Mouse (Mus musculus) midbrain, postnatal 0 days (tissue): ENCODE measurements at regions not wholly inside any gene's neighbourhood (a gene's known extent, or its start where the extent isn't known, plus 50 kb on each side); places are given as distances from the start of the nearest gene placed in this dataset.

Experiments used
- ATAC-seq: fragments of 200-750 bp; cut with Nextera tagmentation; 2 replicates; pipeline ENCODE4 v1.8.0; 2017; ENCODE audit warnings: moderate number of reproducible peaks, mild to moderate bottlenecking, moderate TSS enrichment, moderate library complexity; ENCODE audit not compliant: low FRiP score
- DNase-seq: peaks from one replicate; pipeline ENCODE4 v3.0.0-alpha.2; 2015; ENCODE audit warnings: low spot score
- H3K27ac ChIP-seq: fragments of 300-500 bp; sonication (generic); 2 replicates; pipeline ENCODE4 v1.5.1; 2014; ENCODE audit warnings: low read depth, mild to moderate bottlenecking, low read length, mixed read lengths
- H3K27me3 ChIP-seq: fragments of 300-500 bp; sonication (generic); 2 replicates; pipeline ENCODE4 v1.6.1; 2014; ENCODE audit warnings: low read length, control low read depth, mixed read lengths; ENCODE audit not compliant: insufficient read depth
- H3K36me3 ChIP-seq: fragments of 300-500 bp; sonication (generic); 2 replicates; pipeline ENCODE4 v1.6.1; 2014; ENCODE audit warnings: low read length, control low read depth, mixed read lengths; ENCODE audit not compliant: insufficient read depth
- H3K4me1 ChIP-seq: fragments of 300-500 bp; sonication (generic); 2 replicates; pipeline ENCODE4 v1.6.1; 2014; ENCODE audit warnings: mild to moderate bottlenecking, control low read depth, antibody characterized with exemption, low read length, mixed read lengths; ENCODE audit not compliant: insufficient read depth
- H3K4me2 ChIP-seq: fragments of 300-500 bp; sonication (generic); 2 replicates; pipeline ENCODE4 v1.6.1; 2014; ENCODE audit warnings: low read depth, mild to moderate bottlenecking, low read length, mixed read lengths; ENCODE audit not compliant: poor library complexity, severe bottlenecking
- H3K4me3 ChIP-seq: fragments of 300-500 bp; sonication (generic); 2 replicates; pipeline ENCODE4 v1.5.1; 2014; ENCODE audit warnings: low read depth, mild to moderate bottlenecking, low read length, moderate library complexity
- H3K9ac ChIP-seq: fragments of 300-500 bp; sonication (generic); replicated peaks from 2 replicates; pipeline ENCODE4 v1.6.1; 2014; ENCODE audit warnings: mild to moderate bottlenecking, low read length, moderate library complexity, mixed read lengths; ENCODE audit not compliant: poor library complexity, severe bottlenecking
- H3K9me3 ChIP-seq: fragments of 300-500 bp; sonication (generic); 2 replicates; pipeline ENCODE4 v1.6.1; 2016; ENCODE audit warnings: low read length, control low read depth
- CTCF ChIP-seq: IDR thresholded peaks from 2 replicates; pipeline ENCODE4 v1.5.1; 2016; ENCODE audit warnings: antibody characterized with exemption, mild to moderate bottlenecking
- WGBS: fragments of 180-500 bp; shearing (Covaris S2); extraction: QIAGEN DNeasy Blood & Tissue Kit; methylation state at CpG from one replicate; pipeline ENCODE4 v1.1.7; 2014; 5-methylcytosine and 5-hydroxymethylcytosine counted together

DNA sequence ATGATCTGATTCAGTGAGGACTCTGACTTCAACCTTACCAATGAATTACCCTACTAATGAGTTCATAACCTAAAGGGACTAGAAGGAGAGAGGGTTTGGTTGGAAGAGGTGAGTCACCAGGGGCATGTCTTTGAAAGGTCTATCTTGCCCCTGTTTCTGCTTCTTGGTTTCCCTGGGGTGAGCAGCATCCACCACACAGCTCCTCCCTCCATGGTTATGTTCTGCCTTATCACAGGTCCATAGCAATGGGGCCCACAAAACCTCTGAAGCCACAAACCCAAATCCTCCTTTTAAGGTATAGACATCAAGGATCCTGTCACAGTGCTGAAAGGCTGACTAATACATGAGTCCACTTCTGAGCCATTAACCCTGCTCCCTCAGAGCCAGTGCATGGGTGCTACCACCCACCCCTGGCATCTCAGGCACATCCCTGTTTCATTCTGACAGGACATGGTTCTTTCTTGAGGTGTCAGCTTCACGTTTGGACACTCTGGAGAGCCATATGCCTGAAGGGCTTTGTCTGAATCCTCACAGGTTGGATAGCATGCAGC, 74.9 kb downstream of the Cops8 start:
- Histone ChIP-seq H3K4me3 (no peak overlapping the region), H3K9me3 (no peaks in the 10 kb centered on the region), H3K36me3 (no peaks in the 10 kb centered on the region), H3K4me2 (no peak overlapping the region), H3K9ac (no peak overlapping the region), H3K27ac (no peak overlapping the region), H3K4me1 (no peaks in the 10 kb centered on the region), H3K27me3 (no peaks in the 10 kb centered on the region)
- DNase-seq = no peak
- ATAC-seq = no peak
- WGBS = 47% methylated on average over 1 of the region's 1 CpGs
- no peak for TF ChIP-seq CTCF

DNA sequence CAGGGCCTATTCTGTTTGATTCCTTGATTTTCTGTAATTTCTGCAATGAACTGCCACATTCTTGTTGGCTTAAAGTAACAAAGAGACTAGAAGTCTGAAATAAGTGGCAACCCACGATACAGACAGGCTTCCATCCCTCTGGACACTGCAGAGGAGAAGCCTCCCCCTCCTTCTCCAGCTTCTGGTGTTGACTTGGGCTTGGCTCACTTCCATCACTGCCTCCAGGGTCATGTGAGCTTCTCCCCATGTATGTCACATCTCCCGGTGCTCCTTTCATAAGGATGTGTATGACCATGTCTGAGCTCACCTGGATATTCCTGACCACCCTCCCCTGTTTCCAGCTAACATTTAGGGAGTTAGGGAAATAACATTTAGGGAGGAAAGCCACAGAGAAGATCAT, 75.6 kb downstream of the Cops8 start:
- no peak for ATAC-seq
- H3K4me2 ChIP-seq = no peak overlapping the region

DNA sequence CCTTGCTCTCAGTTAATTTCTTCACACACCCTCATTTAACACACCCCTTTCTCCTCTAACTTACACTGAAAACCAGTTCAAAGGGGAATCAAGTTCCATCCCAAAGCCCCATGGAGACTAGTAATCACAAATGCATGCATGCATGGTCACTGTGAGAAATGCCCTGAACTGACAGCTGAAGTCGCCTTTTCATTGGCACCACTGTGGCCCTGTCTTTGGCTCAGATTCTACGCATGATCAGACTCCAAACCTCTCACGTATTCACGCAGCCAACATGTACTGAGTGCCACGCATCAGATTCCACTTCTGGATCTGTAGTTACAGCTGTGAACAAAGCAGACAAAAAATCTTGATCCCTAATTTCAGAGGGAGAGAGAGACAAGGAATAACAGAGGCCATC, 85.3 kb downstream of the Cops8 start:
- Histone ChIP-seq H3K4me2 (no peak overlapping the region), H3K36me3 (no peaks in the 10 kb centered on the region), H3K27ac (no peak overlapping the region), H3K9ac (no peak overlapping the region), H3K9me3 (no peaks in the 10 kb centered on the region), H3K27me3 (no peaks in the 10 kb centered on the region), H3K4me3 (no peak overlapping the region), H3K4me1 (no peaks in the 10 kb centered on the region)
- DNase-seq = peak; percentile 21
- TF ChIP-seq CTCF = no peak
- WGBS = 71% methylated on average over 5 of the region's 5 CpGs
- ATAC-seq = no peak

More for the DNA sequence above, 75.6 kb downstream of the Cops8 start:
- no peaks in the 10 kb centered on the region for H3K27me3 ChIP-seq
- DNase-seq = no peak
- no peak for TF ChIP-seq CTCF
- H3K27ac ChIP-seq = no peak overlapping the region
- H3K36me3 ChIP-seq = no peaks in the 10 kb centered on the region
- H3K4me1 ChIP-seq = no peaks in the 10 kb centered on the region
- 58% methylated on average over 2 of the region's 2 CpGs for WGBS
- no peak overlapping the region for H3K4me3 ChIP-seq
- no peaks in the 10 kb centered on the region for H3K9me3 ChIP-seq
- no peak overlapping the region for H3K9ac ChIP-seq

DNA sequence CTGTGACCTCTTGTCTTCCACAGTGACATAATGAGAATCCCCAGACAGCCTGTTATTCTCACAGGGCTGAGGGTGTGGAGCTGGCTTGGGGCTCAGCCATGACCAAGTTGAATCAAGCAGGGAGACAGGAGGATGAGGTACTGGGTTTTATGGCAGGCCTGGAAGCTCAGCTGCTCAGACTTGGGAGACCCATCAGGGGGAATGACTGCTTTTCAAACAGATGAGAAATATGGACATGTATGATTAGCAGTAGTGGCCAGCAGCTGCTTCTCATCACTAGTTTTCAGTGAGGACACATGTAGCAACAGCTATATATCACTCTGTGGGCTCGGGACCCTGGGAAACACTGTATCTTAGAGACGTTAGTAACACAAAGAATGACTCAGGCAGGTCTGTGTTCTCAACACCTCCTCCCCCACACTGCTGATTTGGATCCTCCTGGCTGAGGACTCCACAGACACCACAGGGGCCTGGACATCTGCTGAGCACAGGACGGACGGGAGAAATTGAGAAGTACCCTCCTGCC, 87.9 kb downstream of the Cops8 start:
- no peak for TF ChIP-seq CTCF
- no peak overlapping the region for H3K27ac ChIP-seq
- DNase-seq (peak; percentile 40), ATAC-seq (no peak)
- no peaks in the 10 kb centered on the region for H3K36me3 ChIP-seq
- H3K4me2 ChIP-seq = no peak overlapping the region
- WGBS = 74% methylated on average over 4 of the region's 4 CpGs
- no peaks in the 10 kb centered on the region for H3K9me3 ChIP-seq
- no peaks in the 10 kb centered on the region for H3K4me1 ChIP-seq
- H3K4me3 ChIP-seq = no peak overlapping the region
- no peaks in the 10 kb centered on the region for H3K27me3 ChIP-seq
- no peak overlapping the region for H3K9ac ChIP-seq

DNA sequence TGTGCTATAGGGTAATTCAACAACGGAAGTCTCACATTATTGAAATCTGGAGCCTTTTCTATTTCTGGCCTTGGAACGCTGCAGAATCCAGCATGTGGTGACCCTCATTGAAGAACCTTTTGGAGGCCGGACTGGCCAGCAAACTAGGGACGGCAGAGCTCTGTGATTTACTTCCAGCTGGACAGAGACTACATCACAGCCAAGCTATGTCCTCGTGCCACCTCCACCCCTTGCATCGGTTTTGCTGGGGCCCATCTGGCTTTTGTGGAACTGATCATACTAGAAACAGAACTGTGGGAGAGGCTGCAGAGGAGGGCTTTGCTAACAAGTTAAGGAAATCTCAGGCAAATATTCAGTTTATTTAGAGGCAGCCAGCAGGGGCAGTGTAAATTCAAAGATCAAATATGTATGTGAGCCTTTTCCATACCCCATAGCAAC, 88.4 kb downstream of the Cops8 start:
- 79% methylated on average over 6 of the region's 6 CpGs for WGBS
- Histone ChIP-seq H3K4me2 (no peak overlapping the region), H3K4me1 (no peaks in the 10 kb centered on the region), H3K27ac (no peak overlapping the region), H3K4me3 (no peak overlapping the region), H3K36me3 (no peaks in the 10 kb centered on the region), H3K9me3 (no peaks in the 10 kb centered on the region), H3K9ac (no peak overlapping the region), H3K27me3 (no peaks in the 10 kb centered on the region)
- TF ChIP-seq CTCF = peak; percentile 48
- ATAC-seq = no peak
- peak; percentile 32 for DNase-seq

DNA sequence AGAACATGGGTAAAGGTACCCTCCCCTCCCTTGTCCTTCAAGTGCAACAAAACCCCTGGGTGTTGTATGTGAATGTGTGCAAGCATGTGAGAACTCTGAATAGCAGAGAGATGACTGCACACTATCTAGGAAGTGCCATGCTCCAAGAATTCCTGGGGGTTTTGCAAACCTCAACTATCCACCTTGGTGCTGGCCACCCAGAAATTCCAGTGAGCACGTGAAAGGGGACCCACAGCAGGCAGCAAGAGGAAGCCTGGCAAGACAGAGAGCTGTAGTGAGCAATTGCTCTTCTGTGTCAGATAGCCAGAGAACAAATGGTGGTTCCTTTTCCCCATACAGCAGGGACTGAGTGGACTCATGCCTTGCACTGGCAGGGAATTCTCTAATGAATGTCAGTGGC, 90.1 kb downstream of the Cops8 start:
- H3K4me3 ChIP-seq = no peak overlapping the region
- 57% methylated on average over 1 of the region's 1 CpGs for WGBS
- ATAC-seq = no peak

More for the DNA sequence above, 90.1 kb downstream of the Cops8 start:
- H3K27me3 ChIP-seq = no peaks in the 10 kb centered on the region
- no peaks in the 10 kb centered on the region for H3K9me3 ChIP-seq
- no peaks in the 10 kb centered on the region for H3K4me1 ChIP-seq
- no peak for DNase-seq
- H3K36me3 ChIP-seq = no peaks in the 10 kb centered on the region
- TF ChIP-seq CTCF = no peak
- H3K9ac ChIP-seq = no peak overlapping the region
- H3K27ac ChIP-seq = no peak overlapping the region
- no peak overlapping the region for H3K4me2 ChIP-seq
